Mouse (Mus musculus): ENCODE results near the gene Dapl1. TPM values are rescaled to one million over a fixed set of nuclear protein-coding genes. Genes with fewer than 3 reads are reported as not detected.

Dapl1 gene
- polyA plus RNA-seq, 1 experiment from 2014 or later: not detected

DNA sequence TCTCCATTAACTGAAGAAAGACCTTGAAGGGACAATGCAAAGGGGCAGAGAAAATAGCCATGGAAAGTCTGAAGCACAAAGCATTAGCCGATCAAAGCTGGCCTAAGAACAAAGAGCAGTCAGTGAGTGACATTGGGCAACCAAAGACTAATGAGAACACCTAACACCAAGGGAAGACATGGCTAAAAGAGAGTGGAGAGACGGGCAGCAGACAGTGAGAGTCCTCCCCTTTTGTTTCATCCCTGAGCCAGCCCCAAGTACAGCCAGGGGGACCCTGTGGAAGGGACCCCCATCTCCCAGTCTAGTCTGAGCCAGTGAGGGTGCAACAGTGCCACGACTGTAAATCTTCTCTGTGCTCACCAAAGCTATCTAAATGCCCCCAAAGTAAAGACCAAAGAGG, 32.4 kb upstream of the Dapl1 start:
- ATAC-seq: no peak
- no peak overlapping the region for H3K9ac ChIP-seq
- no peaks in the 10 kb centered on the region for H3K4me1 ChIP-seq
- H3K4me2 ChIP-seq: no peak overlapping the region
- no peak overlapping the region for H3K27ac ChIP-seq
- no peak overlapping the region for H3K4me3 ChIP-seq
- H3K36me3 ChIP-seq: no peaks in the 10 kb centered on the region
- no peaks in the 10 kb centered on the region for H3K27me3 ChIP-seq (replicated peaks)
- WGBS (ENCODE audit: insufficient replicate concordance): 61% methylated on average over 3 of the region's 3 CpGs
- H3K9me3 ChIP-seq (replicated peaks): no peaks in the 10 kb centered on the region

DNA sequence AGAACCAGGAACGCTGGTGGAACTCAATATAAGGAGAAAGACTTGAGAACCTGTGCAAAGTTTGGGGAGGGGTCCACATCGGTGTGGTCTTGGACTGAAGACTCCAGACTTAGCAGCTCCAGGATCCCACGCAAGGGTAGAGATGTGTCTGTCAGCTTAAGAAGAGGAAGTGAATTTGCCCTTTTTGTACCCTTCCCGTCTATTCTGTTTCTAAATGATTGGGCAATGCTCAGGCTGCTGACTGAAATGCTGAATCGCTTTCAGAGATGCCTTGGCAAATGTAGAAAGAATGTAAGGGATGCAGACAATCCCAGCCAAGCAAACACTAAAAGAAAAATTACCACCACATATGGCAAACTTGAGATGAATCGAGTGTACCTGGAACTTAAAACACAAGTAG, 22.4 kb upstream of the Dapl1 start:
- Histone ChIP-seq H3K4me1 (no peaks in the 10 kb centered on the region), H3K27ac (no peak overlapping the region), H3K27me3 (replicated peaks) (no peaks in the 10 kb centered on the region), H3K9me3 (replicated peaks) (no peaks in the 10 kb centered on the region), H3K9ac (no peak overlapping the region), H3K4me2 (no peak overlapping the region), H3K36me3 (no peaks in the 10 kb centered on the region), H3K4me3 (no peak overlapping the region)
- 50% methylated on average over 6 of the region's 6 CpGs for WGBS (ENCODE audit: insufficient replicate concordance)
- ATAC-seq: no peak

DNA sequence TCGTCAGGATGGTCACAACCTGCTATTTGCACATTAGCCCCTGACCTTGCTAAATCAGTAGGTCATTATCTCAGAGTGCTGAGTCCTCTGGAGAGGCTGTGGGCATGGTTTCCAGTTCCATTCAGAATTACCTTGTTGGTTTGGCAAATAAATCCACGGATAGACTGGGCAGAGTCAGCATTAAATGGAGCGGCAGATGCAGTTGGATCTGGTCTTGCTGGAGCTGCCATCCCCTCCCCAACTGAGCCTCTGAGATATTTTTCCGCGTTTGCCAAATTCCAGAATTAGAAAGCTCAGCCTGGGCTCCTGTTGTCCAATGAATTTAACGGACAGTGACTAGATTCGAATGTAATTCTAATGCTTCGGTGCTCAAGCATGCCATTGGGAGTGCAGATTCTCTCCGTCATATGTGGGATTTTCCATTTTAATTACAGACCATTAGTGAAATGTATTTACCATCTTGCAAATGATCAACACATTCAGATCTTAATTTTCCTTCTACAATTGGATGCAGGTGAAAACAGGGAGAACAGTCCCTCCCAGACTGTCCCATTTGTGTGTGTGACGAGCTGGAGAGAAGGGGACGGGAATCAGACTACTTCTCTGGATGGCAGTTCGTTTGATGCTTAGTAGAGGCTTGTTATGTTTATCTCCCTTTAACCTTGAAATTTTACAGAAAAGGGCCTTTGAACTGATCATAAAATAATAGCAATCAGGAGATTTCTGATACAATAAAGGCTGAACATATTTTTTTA, 20.8 kb upstream of the Dapl1 start:
- Histone ChIP-seq H3K36me3 (no peaks in the 10 kb centered on the region), H3K27ac (no peak overlapping the region), H3K4me2 (no peak overlapping the region), H3K27me3 (replicated peaks) (no peaks in the 10 kb centered on the region), H3K4me1 (no peaks in the 10 kb centered on the region), H3K9me3 (replicated peaks) (no peaks in the 10 kb centered on the region), H3K4me3 (no peak overlapping the region), H3K9ac (no peak overlapping the region)
- 69% methylated on average over 12 of the region's 12 CpGs for WGBS (ENCODE audit: insufficient replicate concordance)
- no peak for ATAC-seq

DNA sequence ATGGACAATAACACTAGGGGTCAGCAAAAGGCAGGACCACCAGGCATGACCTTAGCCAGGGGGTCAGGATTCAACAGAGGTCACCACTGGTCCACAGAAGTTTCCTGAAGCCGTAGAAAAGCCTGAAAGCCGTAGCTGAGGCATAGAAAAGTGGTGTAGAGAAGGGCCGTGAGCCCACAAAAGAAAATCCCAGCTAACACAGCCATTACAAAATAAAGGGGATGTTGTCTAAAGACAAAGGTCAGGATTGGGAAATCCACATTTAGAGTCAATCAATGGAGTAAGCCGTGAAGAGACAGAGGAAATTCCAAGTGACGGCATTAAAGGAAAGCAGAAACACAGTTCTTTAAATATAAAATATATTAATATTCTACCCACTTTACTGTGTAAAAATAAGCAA, 18.8 kb upstream of the Dapl1 start:
- no peak overlapping the region for H3K4me3 ChIP-seq
- 61% methylated on average over 5 of the region's 5 CpGs for WGBS (ENCODE audit: insufficient replicate concordance)
- H3K9ac ChIP-seq: no peak overlapping the region
- no peaks in the 10 kb centered on the region for H3K4me1 ChIP-seq
- ATAC-seq: no peak
- no peaks in the 10 kb centered on the region for H3K9me3 ChIP-seq (replicated peaks)
- H3K36me3 ChIP-seq: no peaks in the 10 kb centered on the region
- H3K27me3 ChIP-seq (replicated peaks): no peaks in the 10 kb centered on the region
- H3K4me2 ChIP-seq: no peak overlapping the region
- H3K27ac ChIP-seq: no peak overlapping the region

DNA sequence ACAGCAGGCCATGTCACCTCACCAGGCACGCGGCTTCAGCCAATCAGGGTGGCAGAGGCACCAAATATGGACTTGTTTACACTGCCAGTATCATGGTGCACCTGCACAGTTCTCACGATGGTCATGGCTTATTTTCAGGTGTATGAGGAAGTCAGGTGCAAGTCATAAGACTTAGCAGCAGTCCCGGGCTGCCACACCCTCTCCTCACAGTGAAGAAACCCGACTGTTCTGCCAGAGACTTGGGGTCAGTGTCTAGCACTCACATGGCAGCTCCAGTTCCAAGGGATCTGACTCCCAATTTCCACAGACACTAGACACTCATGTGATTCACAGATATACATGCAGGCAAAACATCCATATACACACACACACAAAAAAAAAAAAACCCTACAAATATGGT, 18.1 kb upstream of the Dapl1 start:
- Histone ChIP-seq H3K4me3 (no peak overlapping the region), H3K4me2 (no peak overlapping the region), H3K36me3 (no peaks in the 10 kb centered on the region), H3K4me1 (no peaks in the 10 kb centered on the region), H3K9ac (no peak overlapping the region), H3K27ac (no peak overlapping the region), H3K9me3 (replicated peaks) (no peaks in the 10 kb centered on the region), H3K27me3 (replicated peaks) (no peaks in the 10 kb centered on the region)
- ATAC-seq: no peak
- WGBS (ENCODE audit: insufficient replicate concordance): 62% methylated on average over 5 of the region's 5 CpGs

DNA sequence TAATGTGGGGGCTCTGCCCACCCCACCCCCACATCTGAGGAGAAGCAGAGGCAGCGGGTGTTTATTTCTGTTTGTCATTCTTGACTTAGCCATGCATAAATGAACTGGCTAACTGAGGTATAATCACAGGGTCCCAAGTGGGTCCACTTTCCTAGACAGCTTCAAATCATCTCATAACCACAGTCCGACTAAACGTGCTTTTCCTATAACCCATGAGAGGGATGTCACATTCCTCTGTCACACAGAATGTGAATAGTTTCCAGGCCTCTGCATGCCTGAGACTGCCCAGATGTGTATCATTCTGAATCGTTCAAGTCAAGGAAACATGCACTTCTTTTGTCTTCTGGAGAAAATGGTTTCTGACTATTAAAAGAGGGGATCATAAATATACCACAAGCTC, 17.4 kb upstream of the Dapl1 start:
- no peaks in the 10 kb centered on the region for H3K36me3 ChIP-seq
- H3K27me3 ChIP-seq (replicated peaks): no peaks in the 10 kb centered on the region
- H3K4me1 ChIP-seq: no peaks in the 10 kb centered on the region
- H3K9ac ChIP-seq: no peak overlapping the region
- no peak overlapping the region for H3K27ac ChIP-seq
- no peak overlapping the region for H3K4me3 ChIP-seq
- 61% methylated on average over 4 of the region's 4 CpGs for WGBS (ENCODE audit: insufficient replicate concordance)
- ATAC-seq: no peak
- H3K9me3 ChIP-seq (replicated peaks): no peaks in the 10 kb centered on the region
- no peak overlapping the region for H3K4me2 ChIP-seq

DNA sequence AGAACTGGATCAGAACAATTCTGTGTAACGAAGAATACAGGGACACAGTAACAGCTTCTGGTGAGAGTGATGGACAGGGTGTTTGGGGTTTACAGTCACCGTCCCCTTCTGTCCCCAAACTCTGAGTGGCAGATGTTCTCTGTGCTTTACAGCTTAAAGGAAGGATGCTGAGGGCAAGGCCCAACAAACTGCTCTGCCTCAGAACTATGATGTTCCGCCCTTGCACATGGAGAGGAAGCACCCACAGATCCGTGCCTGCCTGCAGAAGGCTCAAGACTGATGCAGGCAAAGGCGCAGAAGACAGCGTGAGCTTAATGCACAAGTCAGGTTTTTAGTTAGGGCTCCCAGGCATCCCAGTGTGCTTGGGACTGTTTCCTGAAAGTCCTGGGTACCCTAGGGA, 16.5 kb upstream of the Dapl1 start:
- Histone ChIP-seq H3K4me3 (no peak overlapping the region), H3K4me2 (no peak overlapping the region), H3K27ac (no peak overlapping the region), H3K4me1 (no peaks in the 10 kb centered on the region), H3K36me3 (no peaks in the 10 kb centered on the region), H3K9me3 (replicated peaks) (no peaks in the 10 kb centered on the region), H3K27me3 (replicated peaks) (no peaks in the 10 kb centered on the region), H3K9ac (no peak overlapping the region)
- no peak for ATAC-seq
- 72% methylated on average over 6 of the region's 6 CpGs for WGBS (ENCODE audit: insufficient replicate concordance)

DNA sequence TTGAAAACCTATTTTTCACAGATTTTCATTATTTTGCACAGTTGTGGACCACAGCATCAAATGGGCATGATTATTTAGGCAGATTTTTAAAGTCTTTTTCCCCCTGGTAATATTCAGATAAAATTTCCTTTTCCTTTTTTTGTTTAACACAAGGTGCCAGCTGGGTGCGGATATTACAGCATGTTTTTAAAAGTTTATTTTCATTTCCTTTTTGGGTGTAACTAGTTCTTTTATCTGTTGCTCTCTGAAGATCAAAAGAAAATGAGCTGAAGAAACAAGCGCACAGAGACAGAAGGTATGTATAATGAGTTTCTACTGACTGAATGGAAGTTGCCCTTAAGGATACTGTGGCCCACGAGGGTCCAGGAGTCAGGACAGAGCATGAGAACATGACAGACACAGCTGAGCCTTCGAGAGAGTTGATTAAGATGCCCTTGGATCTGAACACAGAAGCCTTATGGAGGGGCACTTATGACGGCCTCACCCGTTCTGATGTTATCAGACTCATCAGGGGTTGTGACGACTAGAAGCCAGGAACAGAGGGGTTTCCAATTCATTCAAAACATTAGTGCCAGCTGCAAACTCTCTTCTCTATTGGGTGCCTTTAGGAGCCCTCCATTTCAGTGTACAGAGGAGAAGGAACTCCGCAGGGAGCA, 14.7 kb upstream of the Dapl1 start:
- Histone ChIP-seq H3K4me3 (no peak overlapping the region), H3K27me3 (replicated peaks) (no peaks in the 10 kb centered on the region), H3K9ac (no peak overlapping the region), H3K27ac (no peak overlapping the region), H3K36me3 (no peaks in the 10 kb centered on the region), H3K4me1 (no peaks in the 10 kb centered on the region), H3K4me2 (no peak overlapping the region), H3K9me3 (replicated peaks) (no peaks in the 10 kb centered on the region)
- WGBS (ENCODE audit: insufficient replicate concordance): 53% methylated on average over 8 of the region's 8 CpGs
- ATAC-seq: no peak

DNA sequence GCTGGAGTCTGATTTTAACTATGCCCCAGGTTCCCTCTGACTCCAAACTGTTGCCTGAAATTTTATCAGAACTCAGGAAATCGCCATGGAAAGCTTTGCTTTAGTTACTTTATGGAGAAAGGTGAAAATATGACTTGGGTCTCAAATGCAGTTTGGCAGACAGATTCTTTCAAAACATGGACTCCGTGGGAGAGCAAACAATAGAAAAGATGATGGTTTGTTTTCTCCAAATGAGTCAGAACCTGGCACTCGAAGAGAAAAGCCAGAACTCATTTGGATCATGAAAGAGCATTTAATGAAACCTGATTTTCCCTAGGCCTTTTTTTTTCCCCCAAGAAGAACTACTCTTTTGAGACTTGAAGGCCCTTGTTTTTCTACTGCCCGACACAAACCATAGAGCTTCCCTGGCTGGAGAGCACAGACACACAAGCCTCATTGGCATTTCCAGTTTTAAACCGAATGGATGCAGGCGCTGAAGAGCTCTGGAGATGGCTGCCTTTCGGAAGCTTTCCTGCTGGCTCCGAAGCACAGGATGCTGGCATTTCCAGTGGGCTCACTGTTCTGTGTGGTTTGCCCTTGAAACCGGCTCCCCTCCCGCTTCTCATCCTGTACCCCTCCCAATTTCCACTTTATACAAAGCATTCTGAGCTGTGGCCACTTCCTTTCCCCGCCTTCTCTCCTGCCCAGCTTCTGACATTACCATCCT, 14.0 kb upstream of the Dapl1 start:
- H3K9me3 ChIP-seq (replicated peaks): no peaks in the 10 kb centered on the region
- no peak for ATAC-seq
- H3K9ac ChIP-seq: no peak overlapping the region
- H3K27me3 ChIP-seq (replicated peaks): no peaks in the 10 kb centered on the region
- H3K27ac ChIP-seq: no peak overlapping the region
- H3K4me3 ChIP-seq: no peak overlapping the region
- H3K4me1 ChIP-seq: no peaks in the 10 kb centered on the region
- 40% methylated on average over 11 of the region's 11 CpGs for WGBS (ENCODE audit: insufficient replicate concordance)
- H3K4me2 ChIP-seq: no peak overlapping the region
- no peaks in the 10 kb centered on the region for H3K36me3 ChIP-seq

DNA sequence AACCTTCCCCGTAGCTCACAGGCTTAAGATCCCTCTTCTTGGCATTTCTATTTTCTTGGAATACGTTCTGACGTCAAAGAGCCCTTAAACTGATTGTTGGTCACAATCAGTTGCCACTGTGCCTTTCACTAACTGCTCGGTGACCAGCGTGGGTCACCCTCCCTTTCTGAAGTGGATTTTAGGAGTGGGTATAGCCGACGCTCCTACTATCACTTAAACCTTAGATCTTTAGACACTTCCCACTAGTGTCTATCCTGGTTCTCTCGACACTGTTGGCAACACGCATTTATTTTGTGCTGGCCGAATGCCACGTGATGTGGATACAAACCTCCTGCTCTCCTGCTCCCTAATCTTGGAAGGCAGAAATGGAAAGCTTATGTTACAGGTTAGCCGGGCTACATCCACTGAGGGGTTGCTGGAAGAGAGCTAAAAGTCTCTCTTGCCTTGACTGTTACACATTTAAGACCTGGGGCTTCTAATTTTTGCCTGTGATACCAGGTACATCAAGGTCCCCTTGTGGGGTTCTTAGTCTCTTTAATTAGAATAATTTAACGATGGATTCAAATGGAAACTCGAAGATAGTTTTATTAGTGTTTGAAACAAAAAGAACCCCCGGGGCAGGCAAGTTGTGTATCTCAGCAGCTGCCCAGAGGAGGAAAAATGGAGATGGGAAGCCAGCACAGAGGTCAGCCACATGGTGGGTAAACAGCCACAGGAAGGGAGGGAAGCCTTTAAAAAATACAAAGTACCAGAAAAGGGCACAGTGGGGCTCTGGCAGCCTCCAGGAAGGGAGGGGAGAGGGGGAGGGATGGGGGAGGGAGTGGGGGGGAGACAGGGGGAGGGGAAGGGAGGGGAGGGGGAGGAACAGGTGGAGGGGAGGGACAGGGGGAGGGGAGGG, 13.2 kb upstream of the Dapl1 start:
- WGBS (ENCODE audit: insufficient replicate concordance): 48% methylated on average over 15 of the region's 15 CpGs

DNA sequence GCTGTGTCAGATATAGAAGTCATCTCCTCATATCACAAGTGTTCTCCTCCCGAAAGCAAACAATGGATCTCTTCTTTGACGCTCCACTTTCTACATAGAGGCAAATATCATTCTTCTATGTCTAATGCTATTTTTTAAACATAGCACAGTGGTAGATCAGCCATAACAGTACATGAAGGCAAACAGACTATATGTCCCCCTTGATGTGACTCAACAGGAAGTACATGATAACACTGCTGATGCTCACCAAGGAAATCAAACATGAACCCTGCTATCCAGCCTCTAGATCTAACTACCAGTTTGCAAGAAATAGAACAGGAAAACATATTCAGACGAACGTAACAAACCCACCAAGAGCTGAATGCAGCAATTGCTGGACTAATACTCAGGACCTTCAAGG, 10.1 kb upstream of the Dapl1 start:
- no peak for ATAC-seq
- WGBS (ENCODE audit: insufficient replicate concordance): 61% methylated on average over 4 of the region's 4 CpGs

More for the DNA sequence above, 13.2 kb upstream of the Dapl1 start:
- Histone ChIP-seq H3K36me3 (no peaks in the 10 kb centered on the region), H3K27me3 (replicated peaks) (no peaks in the 10 kb centered on the region), H3K4me2 (no peak overlapping the region), H3K27ac (no peak overlapping the region), H3K4me3 (no peak overlapping the region), H3K4me1 (no peaks in the 10 kb centered on the region), H3K9me3 (replicated peaks) (no peaks in the 10 kb centered on the region), H3K9ac (no peak overlapping the region)
- ATAC-seq: no peak

More for the DNA sequence above, 10.1 kb upstream of the Dapl1 start:
- Histone ChIP-seq H3K36me3 (no peaks in the 10 kb centered on the region), H3K27ac (no peak overlapping the region), H3K4me1 (no peaks in the 10 kb centered on the region), H3K27me3 (replicated peaks) (no peaks in the 10 kb centered on the region), H3K9ac (no peak overlapping the region), H3K9me3 (replicated peaks) (no peaks in the 10 kb centered on the region), H3K4me3 (no peak overlapping the region), H3K4me2 (no peak overlapping the region)
